Mouse (Mus musculus): ENCODE results near the gene Wwox. TPM values are rescaled to one million over a fixed set of nuclear protein-coding genes. Genes with fewer than 3 reads are reported as not detected.

Gene Wwox
- total and polyA plus RNA-seq, 3 experiments: 7.8 to 11.5 (median 9.1) TPM

GRCm38 (mm10) chr8:114681136-114681535, 241.7 kb downstream of the Wwox start:
- H3K36me3 ChIP-seq (replicated peaks in 1 of 2; ENCODE audit: control insufficient read depth in 1 of 2, insufficient read depth in 1 of 2, low read length in 1 of 2): peaks cover 0 to 3% of the 10 kb centered on the region in 2 experiments
- dilution Hi-C loops (cut with MboI; ENCODE audit: extremely low pct_ligation_motif_present, extremely low pct_unique_long_range_greater_than_20kb, low sequenced_read_pairs) (no loop called here), in situ Hi-C loops (cut with MboI; ENCODE audit: low pct_ligation_motif_present, low pct_unique_long_range_greater_than_20kb, low sequenced_read_pairs) (no loop called here)
- no peak overlapping the region for H3K9ac ChIP-seq (ENCODE audit: insufficient read depth, low read depth)
- H3K27me3 ChIP-seq (replicated peaks): no peaks in the 10 kb centered on the region
- TF ChIP-seq POLR2A (IDR thresholded peaks at IDR 0.05; ENCODE audit: low read depth, low read length): no peak
- TF ChIP-seq NRF1 (IDR thresholded peaks at IDR 0.05; ENCODE audit: low read depth, low read length): no peak
- TF ChIP-seq ZC3H11A (IDR thresholded peaks at IDR 0.05; ENCODE audit: low read depth, low read length): no peak
- no peak for TF ChIP-seq CHD2 (IDR thresholded peaks at IDR 0.05; ENCODE audit: low read length)
- no peak for TF ChIP-seq POLR2AphosphoS2 (IDR thresholded peaks at IDR 0.05; ENCODE audit: low read depth, low read length)
- TF ChIP-seq JUND (conservative IDR thresholded peaks at IDR 0.05; ENCODE audit: low read depth, low read length): no peak
- no peak for TF ChIP-seq UBTF (IDR thresholded peaks at IDR 0.05; ENCODE audit: low read depth, low read length)
- TF ChIP-seq BHLHE40 (IDR thresholded peaks at IDR 0.05; ENCODE audit: low read depth, low read length): no peak
- no peak for TF ChIP-seq MAFK (IDR thresholded peaks at IDR 0.05; ENCODE audit: insufficient replicate concordance, low read length)
- TF ChIP-seq ELF1 (IDR thresholded peaks at IDR 0.05; ENCODE audit: low read depth, low read length): no peak
- TF ChIP-seq MXI1 (IDR thresholded peaks at IDR 0.05; ENCODE audit: low read depth, low read length): no peak
- no peaks in the 10 kb centered on the region for H3K9me3 ChIP-seq (replicated peaks; ENCODE audit: low read length)
- no peaks in the 10 kb centered on the region for H3K79me2 ChIP-seq (replicated peaks; ENCODE audit: control insufficient read depth, extremely low read depth, insufficient read depth, poor library complexity, severe bottlenecking)
- H3K27ac ChIP-seq (ENCODE audit: insufficient read depth, low read depth): no peak overlapping the region
- no peak overlapping the region for H3K4me2 ChIP-seq (ENCODE audit: insufficient read depth, low read depth, poor library complexity, severe bottlenecking)
- peaks cover 0 to 23% of the 10 kb centered on the region in 2 experiments; a peak in 2 of 4 replicates for H3K4me1 ChIP-seq (ENCODE audit: control insufficient read depth in 1 of 2, insufficient read depth in 2 of 2)
- no peak overlapping the region for H3K4me3 ChIP-seq (replicated peaks in 1 of 3; ENCODE audit: low read depth in 2 of 3, low read length in 2 of 3, poor library complexity in 1 of 3)
- DNase-seq (ENCODE audit: extremely low read depth): no peak

DNA sequence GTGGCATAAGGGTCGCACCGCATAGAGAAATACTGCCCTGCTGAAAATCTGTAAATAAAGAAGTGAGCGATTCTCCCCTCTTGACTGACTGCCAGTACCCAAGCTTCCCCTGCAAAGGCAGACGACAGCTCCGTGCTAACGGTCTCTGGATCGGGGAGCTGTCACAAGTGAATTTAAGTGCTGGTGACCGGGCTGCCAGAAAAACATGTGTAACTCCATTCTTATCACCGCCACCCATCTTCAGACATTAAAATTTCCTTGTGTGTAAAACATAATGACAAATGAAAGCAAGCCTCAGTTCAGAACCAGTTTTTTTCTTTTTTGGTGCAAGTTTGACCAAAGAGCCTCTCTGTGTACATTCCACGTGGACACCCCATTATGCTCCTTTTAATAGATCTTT, 242.7 kb downstream of the Wwox start:
- Histone ChIP-seq H3K27me3 (replicated peaks) (no peaks in the 10 kb centered on the region), H3K9me3 (replicated peaks; ENCODE audit: low read length) (no peaks in the 10 kb centered on the region), H3K9ac (ENCODE audit: insufficient read depth, low read depth) (no peak overlapping the region), H3K79me2 (replicated peaks; ENCODE audit: control insufficient read depth, extremely low read depth, insufficient read depth, poor library complexity, severe bottlenecking) (no peaks in the 10 kb centered on the region), H3K4me1 (ENCODE audit: control insufficient read depth in 1 of 2, insufficient read depth in 2 of 2) (peaks cover 0 to 23% of the 10 kb centered on the region in 2 experiments; a peak in 2 of 4 replicates), H3K36me3 (replicated peaks in 1 of 2; ENCODE audit: control insufficient read depth in 1 of 2, insufficient read depth in 1 of 2, low read length in 1 of 2) (peaks cover 0 to 3% of the 10 kb centered on the region in 2 experiments), H3K4me3 (replicated peaks in 1 of 3; ENCODE audit: low read depth in 2 of 3, low read length in 2 of 3, poor library complexity in 1 of 3) (no peak overlapping the region), H3K27ac (ENCODE audit: insufficient read depth, low read depth) (no peak overlapping the region), H3K4me2 (ENCODE audit: insufficient read depth, low read depth, poor library complexity, severe bottlenecking) (no peak overlapping the region)
- DNase-seq (ENCODE audit: extremely low read depth): no peak
- no peak for TF ChIP-seq POLR2AphosphoS2 (IDR thresholded peaks at IDR 0.05; ENCODE audit: low read depth, low read length)
- dilution Hi-C loops (cut with MboI; ENCODE audit: extremely low pct_ligation_motif_present, extremely low pct_unique_long_range_greater_than_20kb, low sequenced_read_pairs): no loop called here
- in situ Hi-C loops (cut with MboI; ENCODE audit: low pct_ligation_motif_present, low pct_unique_long_range_greater_than_20kb, low sequenced_read_pairs): no loop called here

DNA sequence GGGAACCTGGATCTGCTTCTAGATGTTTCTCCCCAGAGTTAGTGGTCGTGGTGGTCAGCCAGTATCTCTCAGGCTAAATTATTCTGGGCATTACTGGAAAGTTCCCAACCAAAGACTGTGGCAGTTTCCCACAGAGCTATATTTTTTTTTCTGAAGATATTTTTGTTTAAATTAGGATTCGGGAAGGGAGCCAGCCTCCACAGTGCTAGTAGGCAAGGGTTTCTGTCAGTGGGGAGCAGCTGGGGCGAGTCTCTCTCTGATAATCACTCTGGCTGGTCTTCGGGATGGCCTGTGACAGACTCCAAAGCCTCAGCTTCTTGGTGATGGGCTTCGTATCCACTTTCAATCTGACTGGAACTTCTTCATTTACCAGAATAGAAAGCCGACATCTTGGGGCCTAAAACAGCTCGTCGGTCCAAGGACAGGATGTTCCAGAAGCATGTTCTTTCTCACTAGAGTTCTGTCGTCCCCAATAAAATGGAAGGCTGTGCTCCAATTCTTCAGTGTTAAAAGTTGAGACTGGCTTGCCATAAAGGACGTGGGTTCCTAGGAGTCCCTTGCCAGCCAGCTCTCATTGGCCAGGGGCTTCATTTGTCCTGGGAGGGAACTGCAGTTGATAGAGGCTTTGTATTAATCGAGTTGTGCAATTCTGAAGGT, 244.7 kb downstream of the Wwox start:
- H3K9me3 ChIP-seq (replicated peaks; ENCODE audit: low read length): no peaks in the 10 kb centered on the region
- H3K27me3 ChIP-seq (replicated peaks): no peaks in the 10 kb centered on the region
- dilution Hi-C loops (cut with MboI; ENCODE audit: extremely low pct_ligation_motif_present, extremely low pct_unique_long_range_greater_than_20kb, low sequenced_read_pairs) (no loop called here), in situ Hi-C loops (cut with MboI; ENCODE audit: low pct_ligation_motif_present, low pct_unique_long_range_greater_than_20kb, low sequenced_read_pairs) (no loop called here)
- H3K27ac ChIP-seq (ENCODE audit: insufficient read depth, low read depth): no peak overlapping the region
- H3K4me2 ChIP-seq (ENCODE audit: insufficient read depth, low read depth, poor library complexity, severe bottlenecking): no peak overlapping the region
- TF ChIP-seq CTCF (conservative IDR thresholded peaks at IDR 0.05 in 1 of 2, IDR thresholded peaks at IDR 0.05 in 1 of 2; ENCODE audit: low read depth in 2 of 2, low read length in 2 of 2): no peak
- no peak for TF ChIP-seq ZMIZ1 (IDR thresholded peaks at IDR 0.05; ENCODE audit: low read depth, low read length)
- TF ChIP-seq JUND (conservative IDR thresholded peaks at IDR 0.05; ENCODE audit: low read depth, low read length): no peak
- TF ChIP-seq E2F4 (IDR thresholded peaks at IDR 0.05; ENCODE audit: insufficient replicate concordance, low read depth, low read length): no peak
- TF ChIP-seq IRF4 (IDR thresholded peaks at IDR 0.05; ENCODE audit: low read depth, low read length): 0 out of 2 replicates have a peak, but pooled peaks have one; percentile 13
- peak; percentile 48 for DNase-seq (ENCODE audit: extremely low read depth)
- H3K4me3 ChIP-seq (replicated peaks in 1 of 3; ENCODE audit: low read depth in 2 of 3, low read length in 2 of 3, poor library complexity in 1 of 3): no peak overlapping the region
- peaks cover 0 to 17% of the 10 kb centered on the region in 2 experiments; a peak in 2 of 4 replicates for H3K4me1 ChIP-seq (ENCODE audit: control insufficient read depth in 1 of 2, insufficient read depth in 2 of 2)
- H3K36me3 ChIP-seq (replicated peaks in 1 of 2; ENCODE audit: control insufficient read depth in 1 of 2, insufficient read depth in 1 of 2, low read length in 1 of 2): peaks cover 0 to 3% of the 10 kb centered on the region in 2 experiments
- H3K9ac ChIP-seq (ENCODE audit: insufficient read depth, low read depth): no peak overlapping the region
- no peaks in the 10 kb centered on the region for H3K79me2 ChIP-seq (replicated peaks; ENCODE audit: control insufficient read depth, extremely low read depth, insufficient read depth, poor library complexity, severe bottlenecking)
